Mouse (Mus musculus) E14TG2a.4 (cell line): ENCODE results near the gene E330021D16Rik.

Source experiments
- CTCF ChIP-seq: conservative IDR thresholded peaks from 2 replicates; pipeline ENCODE4 v1.5.1; 2014; ENCODE audit warnings: low read length
- NANOG ChIP-seq: IDR thresholded peaks from 2 replicates; pipeline ENCODE4 v1.6.1; 2014; ENCODE audit warnings: borderline replicate concordance, low read length, mixed read lengths
- POU5F1 ChIP-seq: IDR thresholded peaks from 2 replicates; pipeline ENCODE4 v1.6.1; 2014; ENCODE audit warnings: low read length, borderline replicate concordance

GRCm38 (mm10) chr6:136390262-136390661 lies 25.1 kb downstream of the E330021D16Rik start:
- TF ChIP-seq CTCF (no peak), POU5F1 (no peak), NANOG (no peak)
